Mouse (Mus musculus) embryonic facial prominence, embryonic 11.5 days (tissue): ENCODE results near the gene Gm49425. TPM values are rescaled to one million over a fixed set of nuclear protein-coding genes. Genes with fewer than 3 reads are reported as not detected.
A peak's percentile ranks its signal among the peaks of the same experiment; 100 is the strongest.

Source experiments
- ATAC-seq: fragments of 200-750 bp; cut with Nextera tagmentation; replicated peaks from 2 replicates; pipeline ENCODE4 v1.8.0; 2017; ENCODE audit warnings: low read depth; ENCODE audit not compliant: insufficient number of reproducible peaks, low FRiP score, low TSS enrichment
- DNase-seq: peaks from one replicate; pipeline ENCODE4 v3.0.0-alpha.2; 2015; ENCODE audit warnings: low spot score
- H3K27ac ChIP-seq: fragments of 300-500 bp; sonication (generic); replicated peaks from 2 replicates; pipeline ENCODE4 v1.5.1; 2014; ENCODE audit warnings: mild to moderate bottlenecking, low read depth, low read length, control low read depth
- H3K27me3 ChIP-seq: fragments of 300-500 bp; sonication (generic); 2 replicates; pipeline ENCODE4 v1.6.1; 2014; ENCODE audit warnings: mild to moderate bottlenecking, low read length, moderate library complexity, mixed read lengths; ENCODE audit not compliant: control insufficient read depth, insufficient read depth
- H3K36me3 ChIP-seq: fragments of 300-500 bp; sonication (generic); replicated peaks from 2 replicates; pipeline ENCODE4 v1.6.1; 2014; ENCODE audit warnings: low read depth, mild to moderate bottlenecking, low read length, moderate library complexity, mixed read lengths; ENCODE audit not compliant: control insufficient read depth, insufficient read depth
- H3K4me1 ChIP-seq: fragments of 300-500 bp; sonication (generic); 2 replicates; pipeline ENCODE4 v1.6.1; 2014; ENCODE audit warnings: low read length, mixed read lengths; ENCODE audit not compliant: control insufficient read depth, insufficient read depth
- H3K4me2 ChIP-seq: fragments of 300-500 bp; sonication (generic); 2 replicates; pipeline ENCODE4 v1.6.1; 2014; ENCODE audit warnings: low read depth, mild to moderate bottlenecking, control low read depth, low read length, moderate library complexity
- H3K4me3 ChIP-seq: fragments of 300-500 bp; sonication (generic); 2 replicates; pipeline ENCODE4 v1.5.1; 2014; ENCODE audit warnings: low read depth, low read length, control low read depth
- H3K9ac ChIP-seq: fragments of 300-500 bp; sonication (generic); replicated peaks from 2 replicates; pipeline ENCODE4 v1.6.1; 2014; ENCODE audit warnings: mild to moderate bottlenecking, control low read depth, low read length
- H3K9me3 ChIP-seq: fragments of 300-500 bp; sonication (generic); replicated peaks from 2 replicates; pipeline ENCODE4 v1.6.1; 2016; ENCODE audit warnings: mild to moderate bottlenecking, low read length, inconsistent platforms, mixed read lengths; ENCODE audit not compliant: control insufficient read depth
- WGBS: fragments of 180-500 bp; shearing (Covaris S2); extraction: QIAGEN DNeasy Blood & Tissue Kit; methylation state at CpG from one replicate; pipeline ENCODE4 v1.1.7; 2014; 5-methylcytosine and 5-hydroxymethylcytosine counted together
- polyA plus RNA-seq: library from polyadenylated mRNA; unstranded; fragments of >200 nt; fragmentation: Nextera tagmentation; extraction: Ambion mirVana; gene quantifications from 2 replicates; pipeline ENCODE4 v1.2.1, GENCODE M21; 2014

Gene Gm49425
- polyA plus RNA-seq, 1 experiment from 2014 or later, result not detected

DNA sequence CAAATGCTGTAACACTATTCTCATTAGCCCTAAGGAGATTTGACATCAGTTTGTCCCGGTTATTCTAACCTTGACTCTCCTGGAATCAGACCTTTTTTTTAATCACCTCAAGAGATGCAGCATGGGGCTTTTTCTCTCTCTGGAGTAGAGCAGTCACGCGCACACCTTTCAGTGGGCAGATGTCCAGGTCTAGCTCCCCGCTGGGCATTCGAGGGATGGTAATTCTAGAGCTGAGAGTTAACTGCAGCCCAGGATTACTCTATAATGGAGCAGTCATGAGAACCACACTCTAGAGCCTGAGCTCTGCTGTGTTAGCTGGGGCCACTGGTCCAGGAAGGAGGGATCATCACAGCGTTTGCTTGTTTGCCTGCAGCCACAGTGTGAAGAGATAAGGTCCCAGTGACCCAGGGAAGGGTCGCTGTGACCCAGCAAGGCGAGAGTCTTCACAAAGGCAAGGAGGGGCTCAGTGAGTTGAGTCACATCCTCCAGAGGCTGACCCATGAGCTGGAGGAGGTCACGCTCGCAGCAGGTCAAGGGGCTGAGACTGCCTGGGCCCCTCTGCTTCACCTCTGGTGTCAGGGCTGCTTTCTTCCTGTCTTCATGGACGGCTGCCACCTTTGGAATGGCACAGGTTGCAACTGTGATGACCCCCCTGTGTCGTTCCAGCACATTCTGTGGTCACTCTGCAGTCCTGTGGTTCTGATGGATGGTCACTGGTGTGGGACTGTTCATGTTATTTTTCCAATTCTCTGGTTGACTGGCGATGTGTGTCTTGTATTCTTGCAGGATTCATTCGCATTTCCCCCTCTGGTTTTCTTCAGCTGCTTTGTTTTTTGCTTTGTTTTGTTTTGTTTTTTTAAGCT is 9.9 kb downstream of the Gm49425 start:
- WGBS, result 45% methylated on average over 14 of the region's 14 CpGs
- Histone ChIP-seq H3K4me1 (no peaks in the 10 kb centered on the region), H3K4me2 (no peak overlapping the region), H3K27ac (no peak overlapping the region), H3K36me3 (no peaks in the 10 kb centered on the region), H3K4me3 (no peak overlapping the region), H3K9ac (no peak overlapping the region), H3K9me3 (no peaks in the 10 kb centered on the region), H3K27me3 (no peaks in the 10 kb centered on the region)
- no peak for ATAC-seq
- no peak for DNase-seq

DNA sequence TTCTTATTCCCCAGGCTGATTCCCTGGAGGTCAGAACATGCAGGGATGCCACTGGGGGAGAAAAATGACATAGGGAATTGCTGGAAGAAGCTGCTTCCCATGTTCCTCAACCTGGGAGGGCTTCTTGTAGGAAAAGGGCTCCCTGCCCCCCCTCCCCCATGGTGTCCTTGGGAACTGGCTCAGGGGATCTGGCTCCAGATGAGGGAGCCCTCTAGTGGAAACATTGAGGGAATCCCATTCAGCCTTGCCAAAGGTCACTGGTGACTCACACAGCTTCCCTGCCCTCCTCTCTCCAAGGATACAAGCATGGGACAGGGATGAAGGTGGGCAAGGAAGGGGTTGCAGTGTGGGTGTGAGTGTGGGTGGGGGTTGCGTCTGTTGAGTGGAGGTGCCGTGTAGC is 19.9 kb downstream of the Gm49425 start:
- Histone ChIP-seq H3K4me3 (no peak overlapping the region), H3K27ac (no peak overlapping the region), H3K9me3 (no peaks in the 10 kb centered on the region), H3K4me2 (no peak overlapping the region), H3K9ac (no peak overlapping the region), H3K4me1 (no peaks in the 10 kb centered on the region; the same call in 1 of the 2 replicates), H3K27me3 (no peaks in the 10 kb centered on the region), H3K36me3 (no peaks in the 10 kb centered on the region)
- 70% methylated on average over 2 of the region's 2 CpGs for WGBS
- peak; percentile 39 for DNase-seq
- ATAC-seq, result no peak

DNA sequence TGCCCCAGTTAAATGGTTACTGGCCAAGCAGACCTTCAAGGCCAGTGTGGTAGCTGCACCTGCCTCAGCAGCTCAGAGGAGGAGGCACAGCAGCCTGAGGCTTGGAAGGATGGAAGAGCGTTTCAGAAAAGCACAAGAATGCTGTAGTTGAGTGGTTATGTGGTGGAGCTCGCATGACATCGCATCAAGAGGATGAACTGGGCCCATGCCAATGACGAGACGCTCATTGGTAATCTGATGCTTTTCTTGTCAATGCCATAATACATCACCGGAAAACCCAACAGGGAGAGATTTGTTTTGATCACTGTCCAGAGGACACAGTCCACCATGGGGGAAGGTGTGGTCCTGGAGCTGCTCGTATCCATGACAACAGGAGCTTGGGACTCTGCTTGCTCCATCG is 21.8 kb downstream of the Gm49425 start:
- Histone ChIP-seq H3K27me3 (no peaks in the 10 kb centered on the region), H3K9me3 (no peaks in the 10 kb centered on the region), H3K4me3 (no peak overlapping the region), H3K36me3 (no peaks in the 10 kb centered on the region), H3K27ac (no peak overlapping the region), H3K4me2 (no peak overlapping the region), H3K9ac (no peak overlapping the region), H3K4me1 (no peaks in the 10 kb centered on the region; the same call in 1 of the 2 replicates)
- 83% methylated on average over 8 of the region's 8 CpGs for WGBS
- ATAC-seq (no peak), DNase-seq (no peak)

DNA sequence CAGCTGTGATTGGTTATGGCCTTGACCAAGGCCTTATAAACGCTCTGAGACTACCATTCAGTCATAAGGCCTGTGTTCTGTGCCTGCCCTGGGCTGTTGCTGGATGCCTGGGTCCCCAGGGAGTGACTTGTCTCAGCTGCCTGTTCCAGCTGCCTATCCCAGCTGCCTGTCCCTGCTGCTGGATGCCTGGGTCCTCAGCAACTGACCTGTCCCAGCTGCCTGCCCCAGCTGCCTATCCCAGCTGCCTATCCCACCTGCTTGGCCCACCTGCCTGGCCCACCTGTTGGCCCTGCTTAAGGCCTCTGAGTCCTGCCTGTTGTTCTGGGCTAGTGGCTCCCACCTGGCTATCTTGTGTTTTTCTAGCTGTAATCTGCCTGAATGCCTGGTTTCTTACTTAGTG is 22.9 kb downstream of the Gm49425 start:
- no peaks in the 10 kb centered on the region for H3K27me3 ChIP-seq
- no peaks in the 10 kb centered on the region; the same call in 1 of the 2 replicates for H3K4me1 ChIP-seq
- H3K4me2 ChIP-seq, result no peak overlapping the region
- no peak overlapping the region for H3K9ac ChIP-seq
- DNase-seq (no peak), ATAC-seq (no peak)
- 29% methylated on average over 1 of the region's 1 CpGs for WGBS
- H3K27ac ChIP-seq, result no peak overlapping the region
- H3K36me3 ChIP-seq, result no peaks in the 10 kb centered on the region
- no peaks in the 10 kb centered on the region for H3K9me3 ChIP-seq
- H3K4me3 ChIP-seq, result no peak overlapping the region

DNA sequence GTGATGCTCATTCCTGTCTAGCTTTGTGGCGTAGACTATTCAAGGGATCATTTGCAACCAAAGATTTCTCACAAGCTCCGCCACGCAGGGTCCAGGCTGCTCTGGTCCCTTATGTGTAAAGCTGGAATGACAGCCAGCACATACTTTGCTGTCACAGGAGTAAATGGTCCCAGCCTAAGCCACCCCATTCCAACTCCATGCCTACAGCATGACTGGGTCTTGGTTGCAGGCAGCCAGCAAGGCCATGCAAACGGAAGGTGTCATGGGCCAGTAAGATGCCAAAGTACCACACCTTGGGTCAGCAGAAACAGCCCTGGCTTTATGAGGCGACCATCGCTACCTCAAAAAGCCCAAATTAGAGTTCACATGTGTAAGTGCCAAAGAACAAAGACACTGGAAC is 23.3 kb downstream of the Gm49425 start:
- H3K27ac ChIP-seq, result no peak overlapping the region
- no peak overlapping the region for H3K9ac ChIP-seq
- H3K9me3 ChIP-seq, result no peaks in the 10 kb centered on the region
- no peaks in the 10 kb centered on the region; the same call in 1 of the 2 replicates for H3K4me1 ChIP-seq
- no peak overlapping the region for H3K4me2 ChIP-seq
- ATAC-seq (no peak), DNase-seq (no peak)
- WGBS, result 92% methylated on average over 6 of the region's 6 CpGs
- H3K36me3 ChIP-seq, result no peaks in the 10 kb centered on the region
- H3K4me3 ChIP-seq, result no peak overlapping the region
- H3K27me3 ChIP-seq, result no peaks in the 10 kb centered on the region

DNA sequence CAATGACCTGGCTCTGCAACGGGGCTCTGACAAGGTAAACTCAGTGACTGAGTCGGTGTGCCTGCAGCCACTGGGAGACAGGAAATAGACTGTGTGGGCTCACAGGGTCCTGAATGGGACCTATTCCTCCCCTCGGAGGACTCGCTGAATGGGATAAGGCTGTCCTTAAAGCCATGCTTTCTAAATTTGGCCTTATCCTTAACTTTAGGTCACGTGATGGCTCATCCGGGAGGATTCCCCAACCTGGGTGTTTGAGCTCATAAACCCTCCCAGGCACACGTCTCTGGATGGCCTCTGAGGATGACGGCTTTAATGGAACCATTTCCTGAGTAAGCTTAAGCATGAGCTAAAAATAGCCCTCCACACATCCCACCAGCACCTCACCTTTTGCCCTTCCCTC is 24.3 kb downstream of the Gm49425 start:
- H3K36me3 ChIP-seq, result no peaks in the 10 kb centered on the region
- H3K27me3 ChIP-seq, result no peaks in the 10 kb centered on the region
- H3K4me3 ChIP-seq, result no peak overlapping the region
- H3K9ac ChIP-seq, result no peak overlapping the region
- no peaks in the 10 kb centered on the region; the same call in 1 of the 2 replicates for H3K4me1 ChIP-seq
- no peak overlapping the region for H3K4me2 ChIP-seq
- no peaks in the 10 kb centered on the region for H3K9me3 ChIP-seq
- DNase-seq, result no peak
- ATAC-seq, result no peak
- H3K27ac ChIP-seq, result no peak overlapping the region
- 56% methylated on average over 8 of the region's 8 CpGs for WGBS

DNA sequence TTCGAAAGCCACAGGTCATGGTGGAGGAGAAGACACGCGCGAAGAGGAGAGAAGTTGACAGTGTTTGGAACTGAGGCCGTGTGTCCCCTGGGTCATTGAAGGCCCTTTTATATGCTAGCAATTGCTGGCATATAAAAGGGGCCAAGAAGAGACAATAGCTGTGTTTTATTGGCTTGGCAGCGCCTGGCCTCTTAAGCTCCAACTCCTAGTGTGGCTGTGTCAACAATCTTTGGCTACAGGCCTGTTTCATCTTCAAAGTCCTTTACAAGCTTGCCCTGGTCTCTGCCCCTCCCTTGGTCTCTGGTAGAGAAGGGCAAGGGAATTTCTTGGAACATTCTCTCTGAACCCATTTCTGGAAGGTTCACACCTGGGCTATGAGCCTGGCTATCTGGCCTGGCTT is 25.6 kb downstream of the Gm49425 start, which contains the start of gene Krt83:
Gene Krt83 (minus strand): TSS at position 82 of the 400 bp plus-strand sequence.
- Histone ChIP-seq H3K4me1 (no peaks in the 10 kb centered on the region; the same call in 1 of the 2 replicates), H3K27ac (no peak within 1 kb of the TSS), H3K9me3 (no peaks in the 10 kb centered on the region), H3K36me3 (no peaks in the 10 kb centered on the region), H3K4me3 (no peak within 1 kb of the TSS), H3K9ac (no peak within 1 kb of the TSS), H3K4me2 (no peak within 1 kb of the TSS), H3K27me3 (no peaks in the 10 kb centered on the region)
- WGBS, result 81% methylated on average over 6 of the region's 6 CpGs
- DNase-seq, result no peak
- no peak for ATAC-seq

DNA sequence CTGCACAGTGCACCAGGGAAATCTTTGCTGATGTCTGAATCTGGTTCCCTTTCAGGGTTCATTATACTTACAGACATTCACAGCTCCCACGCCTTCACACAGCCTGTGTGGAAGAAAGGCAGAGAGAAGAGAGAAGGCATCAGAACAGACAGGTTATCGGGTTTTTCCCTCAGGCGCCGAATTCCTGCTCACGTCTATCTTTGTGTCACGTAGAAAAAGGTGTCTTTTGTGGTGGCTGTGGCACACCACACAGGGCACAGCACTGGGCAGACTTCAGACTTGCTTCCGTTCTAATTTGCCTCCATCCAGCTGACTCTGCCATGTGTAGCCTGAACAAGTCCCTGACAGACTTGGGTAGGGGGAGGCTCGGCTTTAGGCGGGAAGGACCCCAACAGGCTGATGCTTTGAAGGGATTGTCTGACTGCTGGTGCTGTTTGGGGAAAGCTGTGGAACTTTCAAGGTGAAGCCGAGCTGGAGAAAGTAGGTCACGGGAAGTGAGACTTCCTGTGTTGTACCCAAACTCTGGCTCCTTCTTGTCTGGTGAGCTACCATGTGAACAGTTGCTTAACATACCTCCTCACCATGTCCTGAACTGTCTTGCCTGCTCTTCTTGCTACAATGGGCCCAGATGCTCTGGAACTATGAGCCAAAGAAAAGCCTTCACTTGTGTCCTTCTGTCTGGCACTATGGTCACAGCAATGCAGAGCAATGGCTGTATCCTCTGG is 31.0 kb downstream of the Gm49425 start:
- H3K36me3 ChIP-seq, result no peaks in the 10 kb centered on the region
- no peaks in the 10 kb centered on the region for H3K9me3 ChIP-seq
- no peak overlapping the region for H3K9ac ChIP-seq
- H3K4me3 ChIP-seq, result no peak overlapping the region
- ATAC-seq (no peak), DNase-seq (no peak)
- WGBS, result 82% methylated on average over 11 of the region's 11 CpGs
- no peak overlapping the region for H3K4me2 ChIP-seq
- H3K27ac ChIP-seq, result no peak overlapping the region
- no peaks in the 10 kb centered on the region for H3K4me1 ChIP-seq
- H3K27me3 ChIP-seq, result no peaks in the 10 kb centered on the region
